Mouse (Mus musculus): ENCODE results near the gene Apol6. TPM values are rescaled to one million over a fixed set of nuclear protein-coding genes. Genes with fewer than 3 reads are reported as not detected.

The Apol6 gene
- polyA plus RNA-seq, 1 experiment: 4.8 TPM

- no peak overlapping the region for H3K27ac ChIP-seq (ENCODE audit: insufficient read depth, low read depth, low read length)
- H3K4me1 ChIP-seq (ENCODE audit: control insufficient read depth, insufficient read depth, low read length): no peaks in the 10 kb centered on the region
- H3K4me3 ChIP-seq (ENCODE audit: insufficient read depth, low read depth, low read length): no peak overlapping the region
- TF ChIP-seq CTCF (conservative IDR thresholded peaks at IDR 0.05; ENCODE audit: insufficient read depth, insufficient read length, low read depth, low read length) (no peak), POLR2A (IDR thresholded peaks at IDR 0.05; ENCODE audit: low read depth, low read length) (no peak)
- no peaks in the 10 kb centered on the region; the same call in 1 of the 2 replicates for H3K36me3 ChIP-seq (ENCODE audit: control insufficient read depth, insufficient read depth, low read length)
- WGBS: 94% methylated on average over 5 of the region's 5 CpGs
- H3K27me3 ChIP-seq (replicated peaks; ENCODE audit: control insufficient read depth, insufficient read depth, low read length): no peaks in the 10 kb centered on the region
- DNase-seq: no peak
Measured at GRCm38 (mm10) chr15:77102685-77103084, 58.2 kb downstream of the Apol6 start.

- Histone ChIP-seq H3K27me3 (replicated peaks; ENCODE audit: control insufficient read depth, insufficient read depth, low read length) (no peaks in the 10 kb centered on the region), H3K4me3 (ENCODE audit: insufficient read depth, low read depth, low read length) (no peak overlapping the region), H3K27ac (ENCODE audit: insufficient read depth, low read depth, low read length) (no peak overlapping the region), H3K4me1 (ENCODE audit: control insufficient read depth, insufficient read depth, low read length) (no peaks in the 10 kb centered on the region), H3K36me3 (ENCODE audit: control insufficient read depth, insufficient read depth, low read length) (no peaks in the 10 kb centered on the region; the same call in 1 of the 2 replicates)
- TF ChIP-seq CTCF (conservative IDR thresholded peaks at IDR 0.05; ENCODE audit: insufficient read depth, insufficient read length, low read depth, low read length) (no peak), POLR2A (IDR thresholded peaks at IDR 0.05; ENCODE audit: low read depth, low read length) (no peak)
- no peak for DNase-seq
- WGBS: 67% methylated on average over 10 of the region's 10 CpGs
Measured at GRCm38 (mm10) chr15:77104349-77105158, 60.0 kb downstream of the Apol6 start.

- Histone ChIP-seq H3K4me3 (ENCODE audit: insufficient read depth, low read depth, low read length) (no peak overlapping the region), H3K36me3 (ENCODE audit: control insufficient read depth, insufficient read depth, low read length) (no peaks in the 10 kb centered on the region; the same call in 1 of the 2 replicates), H3K4me1 (ENCODE audit: control insufficient read depth, insufficient read depth, low read length) (no peaks in the 10 kb centered on the region), H3K27ac (ENCODE audit: insufficient read depth, low read depth, low read length) (no peak overlapping the region), H3K27me3 (replicated peaks; ENCODE audit: control insufficient read depth, insufficient read depth, low read length) (no peaks in the 10 kb centered on the region)
- no peak for DNase-seq
- WGBS: 81% methylated on average over 10 of the region's 10 CpGs
- TF ChIP-seq CTCF (conservative IDR thresholded peaks at IDR 0.05; ENCODE audit: insufficient read depth, insufficient read length, low read depth, low read length): no peak
Measured at GRCm38 (mm10) chr15:77105273-77105672, 60.7 kb downstream of the Apol6 start.

Other genes starting within 250 kb of the Apol6 start
- gene Zfp251, start 173.3 kb upstream of the Apol6 start, polyA plus RNA-seq (2012; rRNA removed): 6.1 TPM in 2 replicates
- 7.8 and 9.0 TPM in 2 replicates for gene Zfp7, start 165.5 kb upstream of the Apol6 start, polyA plus RNA-seq (2012; rRNA removed)
- gene Gm49527, start 165.4 kb upstream of the Apol6 start, polyA plus RNA-seq (2012; rRNA removed): 0.22 and 0.44 TPM in 2 replicates
- 2.0 and 2.1 TPM in 2 replicates for gene Zfp647, start 119.3 kb upstream of the Apol6 start, polyA plus RNA-seq (2012; rRNA removed)
- 15.6 TPM in 2 replicates for gene 1110038F14Rik, start 96.2 kb upstream of the Apol6 start, polyA plus RNA-seq (2012; rRNA removed)
- 1.6 and 123 TPM in 2 replicates for gene Mb, start 5.9 kb downstream of the Apol6 start, polyA plus RNA-seq (2012; rRNA removed)